Mouse (Mus musculus) liver, adult 2 months (tissue): ENCODE data around the gene C1qtnf6.

Source experiments
- CTCF ChIP-seq: fragments of 200-500 bp; IDR thresholded peaks from 2 replicates; pipeline ENCODE4 v1.5.1; 2011; ENCODE audit warnings: low read depth, low read length, control low read depth
- POLR2A ChIP-seq: fragments of 200-500 bp; IDR thresholded peaks from 2 replicates; pipeline ENCODE4 v1.6.1; 2011; ENCODE audit warnings: low read length, control low read depth; ENCODE audit not compliant: insufficient read depth; ENCODE audit errors: extremely low read depth

DNA sequence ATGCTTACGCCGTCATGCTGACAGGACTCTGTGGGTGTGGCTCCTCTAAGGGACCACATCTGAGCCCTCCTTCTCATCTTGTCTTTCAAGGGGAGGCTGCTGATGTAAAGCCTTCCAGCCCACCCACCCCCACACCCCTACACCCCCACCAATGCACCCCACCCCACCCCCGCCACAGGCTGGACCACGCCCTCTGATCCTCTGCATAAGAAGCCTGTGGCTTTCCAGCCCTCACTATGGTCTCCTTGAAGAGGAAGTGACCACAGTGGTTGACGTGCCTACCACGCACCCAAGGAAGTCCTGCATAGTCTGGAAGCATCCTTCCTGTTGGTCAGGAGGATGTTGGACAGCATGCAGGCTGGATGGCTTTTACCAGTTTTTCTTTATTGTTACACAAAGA is 15.5 kb downstream of the C1qtnf6 start:
- TF ChIP-seq CTCF (no peak), POLR2A (no peak)
